Mouse (Mus musculus) liver, embryonic 14.5 days (tissue): Measurements from ENCODE around the gene Vmn1r2.
"Not testable (repeated sequence)": the region's sequence is repeated elsewhere in the genome, so short reads cannot be mapped to it uniquely, and the experiment has no call there.

Source experiments
- CTCF ChIP-seq: IDR thresholded peaks from 2 replicates; pipeline ENCODE4 v1.5.1; 2016; ENCODE audit warnings: antibody characterized with exemption, low read depth, control low read depth
- EP300 ChIP-seq: IDR thresholded peaks from 2 replicates; pipeline ENCODE4 v1.6.1; 2016; ENCODE audit warnings: antibody characterized with exemption, low read depth

- peak; percentile 49; the same call in 1 of the 2 replicates for TF ChIP-seq EP300
- TF ChIP-seq CTCF, result not testable (repeated sequence)
Measured at GRCm38 (mm10) chr4:3209643-3210217, 42.6 kb downstream of the Vmn1r2 start.
